Mouse (Mus musculus) 3T3-L1 (cell line): ENCODE results near the gene Slc39a2.

Experiments
- DNase-seq: peaks from one replicate; pipeline ENCODE4 v3.0.0-alpha.2; 2015; ENCODE audit warnings: low read depth, low spot score

The Slc39a2 gene

DNA sequence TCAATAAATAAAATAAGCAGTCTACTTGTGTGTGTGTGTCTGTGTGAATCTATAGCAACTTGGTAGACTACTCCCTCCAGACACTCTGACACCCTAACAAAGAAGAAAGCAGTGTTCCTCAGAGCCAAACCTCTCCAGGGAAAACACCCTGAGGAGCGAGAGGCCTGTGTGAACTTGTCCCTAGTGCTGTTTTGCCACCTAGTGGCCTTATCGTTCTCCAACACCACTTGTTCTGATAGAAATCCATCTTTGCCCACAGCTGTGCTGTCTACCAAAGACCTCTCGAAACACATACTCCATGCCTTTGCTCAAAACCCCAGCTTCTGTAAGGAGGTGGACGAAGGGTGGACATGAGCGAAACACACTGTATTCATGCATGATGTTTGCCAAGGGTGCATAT is 38.1 kb downstream of the Slc39a2 start:
- DNase-seq, result peak; percentile 81

DNA sequence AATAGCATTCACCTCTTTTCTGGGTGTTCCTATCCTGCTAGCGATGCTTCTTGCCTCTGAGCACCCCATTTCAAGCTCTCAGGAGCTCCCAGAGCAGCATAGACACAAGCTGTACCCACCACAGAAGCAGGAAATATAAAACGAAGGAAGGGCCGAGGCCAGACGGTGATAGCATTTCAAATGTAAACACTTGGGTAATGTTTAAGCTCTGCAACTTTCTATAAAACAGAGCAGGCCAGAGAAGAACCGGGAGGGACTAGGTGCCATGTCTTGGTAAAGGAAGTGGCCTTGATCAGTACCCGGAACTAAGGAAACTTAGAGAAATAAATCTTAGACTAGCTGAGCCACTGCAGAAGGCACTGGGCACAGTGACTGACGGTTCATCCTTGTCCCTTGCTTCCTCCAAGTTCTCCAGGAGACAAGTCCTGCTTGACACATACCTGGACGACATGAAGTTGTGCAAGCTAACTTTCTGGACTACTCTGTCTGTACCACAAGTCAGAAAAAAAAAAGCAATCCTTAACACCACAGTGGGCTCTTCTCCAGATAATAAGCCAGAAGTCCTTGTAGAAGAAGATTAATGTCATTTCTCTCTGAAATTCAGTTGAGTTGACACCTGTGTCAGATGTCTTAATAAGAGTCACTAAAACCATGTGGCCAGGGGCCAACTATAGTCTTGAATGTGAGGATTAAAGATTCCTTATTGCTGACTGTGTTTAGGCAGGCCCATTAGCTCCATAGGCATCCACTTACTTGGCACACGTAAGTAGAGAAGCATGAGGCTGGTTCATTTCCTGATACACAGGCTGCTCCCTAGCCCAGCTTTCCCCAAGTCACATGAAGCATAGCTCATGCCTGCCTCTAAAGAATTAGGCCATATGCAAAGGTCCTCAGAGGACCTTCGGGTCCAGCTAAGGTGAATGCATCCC is 39.7 kb downstream of the Slc39a2 start:
- DNase-seq, result peak; percentile 69

DNA sequence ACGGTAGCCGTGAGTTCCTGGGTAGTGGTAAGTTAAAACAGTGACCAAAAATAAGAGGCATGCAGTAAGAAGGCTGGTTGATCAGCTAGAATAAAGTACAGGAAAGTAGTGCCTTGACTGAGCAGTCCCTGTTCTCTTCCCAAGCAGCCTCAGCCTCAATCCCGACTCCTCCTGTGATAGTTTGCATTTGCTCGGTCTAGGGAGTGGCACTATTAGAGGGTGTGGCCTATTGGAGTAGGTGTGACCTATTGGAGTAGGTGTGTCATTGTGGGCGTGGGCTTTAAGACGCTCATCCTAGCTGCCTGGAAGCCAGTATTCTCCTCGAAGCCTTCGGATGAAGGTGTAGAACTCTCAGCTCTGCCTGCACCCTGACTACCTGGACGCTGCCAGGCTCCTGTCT is 46.3 kb downstream of the Slc39a2 start:
- no peak for DNase-seq

DNA sequence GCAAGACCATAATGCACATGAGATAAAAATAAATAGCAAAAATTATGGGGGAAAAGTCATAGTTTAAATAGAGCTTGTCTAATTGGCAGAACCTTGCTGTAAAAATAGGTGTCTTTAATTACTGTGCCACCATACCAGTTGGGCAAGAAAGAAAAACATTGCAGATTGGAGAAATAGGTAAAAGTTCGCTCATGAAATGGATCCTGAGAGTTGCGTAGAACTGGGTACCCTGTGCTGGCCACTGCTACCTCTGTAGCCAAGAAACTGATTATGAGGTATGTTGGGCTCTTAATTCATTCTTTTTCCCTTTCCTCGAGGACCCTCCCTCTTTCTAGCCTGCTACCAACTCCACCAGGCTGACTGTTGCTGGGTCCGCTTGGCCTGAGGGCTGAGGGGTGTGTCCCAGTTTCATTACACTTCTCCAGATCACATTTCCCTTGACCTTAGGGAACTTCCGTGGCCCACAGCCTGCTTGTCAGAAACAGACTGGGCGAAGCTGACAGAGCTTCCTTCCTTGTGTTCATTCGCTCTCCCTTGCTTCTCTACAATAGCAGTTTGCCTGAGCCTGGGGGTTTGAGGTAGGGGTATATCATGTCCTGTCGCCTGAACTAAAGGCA is 48.4 kb downstream of the Slc39a2 start:
- DNase-seq, result no peak

DNA sequence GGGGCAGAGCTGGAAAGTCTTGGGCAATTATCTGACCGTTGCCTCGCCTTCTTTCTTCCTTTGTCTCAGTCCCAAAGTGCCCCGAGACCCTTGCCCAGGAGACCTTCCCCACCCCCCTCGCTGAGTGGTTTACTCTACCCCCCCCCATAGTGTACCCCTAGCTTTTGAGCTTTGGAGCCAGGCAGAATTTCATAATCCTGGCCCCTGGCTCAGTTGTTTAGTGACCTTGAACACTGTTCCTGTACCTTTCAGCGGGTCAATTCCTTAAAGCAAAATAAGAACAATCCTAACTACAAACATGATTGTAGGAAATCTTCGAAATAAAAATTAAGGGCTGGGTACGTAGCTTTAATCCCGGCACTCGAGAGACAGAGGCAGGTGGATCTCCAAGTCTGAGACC is 48.9 kb downstream of the Slc39a2 start:
- DNase-seq, result no peak

DNA sequence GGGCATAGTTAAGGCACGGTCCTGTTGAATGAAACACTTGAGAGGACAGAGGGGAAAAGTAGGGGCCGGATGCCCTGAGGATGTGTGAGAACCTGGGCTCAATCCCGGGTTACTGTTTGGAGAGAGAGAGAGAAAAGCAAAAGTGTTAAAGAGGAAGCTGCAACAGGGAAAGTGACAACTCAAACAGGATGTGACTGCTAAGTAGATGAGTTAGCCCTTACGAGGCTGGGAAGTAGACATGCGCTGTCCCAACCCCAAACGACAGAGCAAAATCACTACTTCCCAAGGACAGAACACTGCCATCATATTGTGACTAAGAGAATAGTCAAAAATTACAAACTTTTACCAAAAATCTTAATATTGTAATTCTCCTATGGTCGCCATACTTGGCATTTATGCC is 49.5 kb downstream of the Slc39a2 start:
- no peak for DNase-seq

DNA sequence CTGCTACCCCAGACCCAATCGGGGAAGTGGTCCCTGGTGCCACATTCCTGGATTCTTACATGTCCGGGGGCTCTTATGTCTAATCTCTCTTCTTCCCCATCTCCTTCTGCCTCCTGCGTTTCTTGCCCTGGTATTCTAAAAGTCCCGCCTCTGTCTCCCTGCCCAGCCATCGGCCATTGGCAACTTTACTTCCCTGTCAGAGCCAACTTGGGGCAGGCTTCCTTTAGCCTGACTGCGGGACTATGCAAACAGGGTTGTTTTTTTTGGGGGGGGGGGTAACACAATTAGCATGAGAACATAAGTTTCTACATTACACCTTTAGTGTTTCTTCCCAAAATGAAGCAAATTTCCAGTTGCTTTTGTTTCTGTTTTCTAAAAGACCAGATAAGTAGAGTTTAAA is 50.6 kb downstream of the Slc39a2 start:
- DNase-seq, result no peak
